In genomic region chr12:90645452-90645851, GRCm38 (mm10) we compare ENCODE assay signal across 21 mouse cellular contexts.
A peak's percentile ranks its signal among the peaks of the same experiment; 100 is the strongest.
DNase-seq lines count a peak whose midpoint lies in the region; ATAC-seq and TF ChIP-seq lines count a peak whose summit lies in the region.
"Had no signal": no experiment of that assay in that cellular context is flagged by ENCODE, and none has a peak within 500 bp of the region (broad histone marks: within the 10 kb centered on the region; RNA-seq: fewer than 3 reads in every experiment).

No protein-coding gene starts in this region.

- H3K4me1 ChIP-seq in intestine, postnatal 0 days (replicated peaks; ENCODE audit: control insufficient read depth, insufficient read depth, low read length): no peaks in the 10 kb centered on the region
- H3K4me1 ChIP-seq: hindbrain, embryonic 13.5 days; limb, embryonic 12.5 days; liver, embryonic 15.5 days; lung, embryonic 15.5 days; neural tube, embryonic 13.5 days had no signal

- DNase-seq in adrenal gland, adult 2 months: peak; percentile 2
- no peak for DNase-seq in adrenal gland, postnatal 4 days (ENCODE audit: low spot score in 2 of 2)
- DNase-seq in gastrocnemius, postnatal 25 days: peak; percentile 13
- DNase-seq in gastrocnemius, postnatal 36 days: no peak
- DNase-seq in kidney, postnatal 10 days: peak; percentile 19
- no peak for DNase-seq in kidney, adult 11 months
- DNase-seq in splenic B cell, adult 2 months (ENCODE audit: low read depth, low spot score): peak; percentile 11
- DNase-seq: cerebellum, adult 18-20 months; cerebellum, postnatal 10 days; right cerebral cortex, postnatal 4 days had no signal

- WGBS in intestine, postnatal 0 days: 71% methylated on average over 5 of the region's 5 CpGs

- H3K9me3 ChIP-seq in intestine, postnatal 0 days (ENCODE audit: control insufficient read depth): no peaks in the 10 kb centered on the region
- H3K9me3 ChIP-seq: hindbrain, embryonic 13.5 days; limb, embryonic 12.5 days; liver, embryonic 15.5 days; lung, embryonic 15.5 days; neural tube, embryonic 13.5 days had no signal

- H3K4me2 ChIP-seq in intestine, postnatal 0 days (replicated peaks; ENCODE audit: low read depth): no peak overlapping the region
- H3K4me2 ChIP-seq: hindbrain, embryonic 13.5 days; limb, embryonic 12.5 days; liver, embryonic 15.5 days; lung, embryonic 15.5 days; midbrain, embryonic 11.5 days; neural tube, embryonic 13.5 days had no signal

- intact Hi-C loops in gastrocnemius, postnatal 36 days (cut with DNase I): no loop called here

- H3K4me3 ChIP-seq in intestine, postnatal 0 days (ENCODE audit: low read depth, low read length): no peak overlapping the region
- H3K4me3 ChIP-seq: hindbrain, embryonic 13.5 days; left cerebral cortex, adult 2 months; limb, embryonic 12.5 days; liver, embryonic 15.5 days; lung, embryonic 15.5 days; neural tube, embryonic 13.5 days had no signal

- no peak overlapping the region for H3K27ac ChIP-seq in intestine, postnatal 0 days (ENCODE audit: low read depth, low read length)
- H3K27ac ChIP-seq: hindbrain, embryonic 13.5 days; left cerebral cortex, adult 2 months; limb, embryonic 12.5 days; liver, embryonic 15.5 days; lung, embryonic 15.5 days; neural tube, embryonic 13.5 days had no signal

- TF ChIP-seq CTCF in intestine, postnatal 0 days (IDR thresholded peaks at IDR 0.05; ENCODE audit: low read depth): no peak

- H3K27me3 ChIP-seq in splenic B cell, adult 2 months (ENCODE audit: control insufficient read depth, insufficient read depth, low read length, poor library complexity, severe bottlenecking): no peaks in the 10 kb centered on the region
- H3K27me3 ChIP-seq in intestine, postnatal 0 days (replicated peaks; ENCODE audit: control insufficient read depth, insufficient read depth, low read length): no peaks in the 10 kb centered on the region
- H3K27me3 ChIP-seq: hindbrain, embryonic 13.5 days; limb, embryonic 12.5 days; liver, embryonic 15.5 days; lung, embryonic 15.5 days; neural tube, embryonic 13.5 days had no signal

- no peaks in the 10 kb centered on the region for H3K36me3 ChIP-seq in splenic B cell, adult 2 months (ENCODE audit: control insufficient read depth, insufficient read depth, low read length, poor library complexity, severe bottlenecking)
- no peaks in the 10 kb centered on the region for H3K36me3 ChIP-seq in intestine, postnatal 0 days (ENCODE audit: control insufficient read depth, insufficient read depth)
- H3K36me3 ChIP-seq: G1E; hindbrain, embryonic 13.5 days; limb, embryonic 12.5 days; liver, embryonic 15.5 days; lung, embryonic 15.5 days; neural tube, embryonic 13.5 days had no signal

- no peak for ATAC-seq in intestine, postnatal 0 days
- ATAC-seq: forebrain, embryonic 14.5 days; intestine, embryonic 16.5 days had no signal

- no peak overlapping the region for H3K9ac ChIP-seq in intestine, postnatal 0 days (ENCODE audit: low read depth, low read length)
- H3K9ac ChIP-seq: hindbrain, embryonic 13.5 days; limb, embryonic 12.5 days; liver, embryonic 15.5 days; lung, embryonic 15.5 days; neural tube, embryonic 13.5 days had no signal

Comparison
In these comparisons a context has a peak if more than half of its experiments do, and no peak if none do; other contexts are left out.
1. DNase-seq: peak in adrenal gland, adult 2 months (single experiment), gastrocnemius, postnatal 25 days (single experiment), kidney, postnatal 10 days (single experiment) and splenic B cell, adult 2 months (single experiment); none in adrenal gland, postnatal 4 days (0 of 2), gastrocnemius, postnatal 36 days (0 of 2) and kidney, adult 11 months (single experiment).